Mouse (Mus musculus): ENCODE measurements at regions not wholly inside any gene's neighbourhood (a gene's known extent, or its start where the extent isn't known, plus 50 kb on each side); places are given as distances from the start of the nearest gene placed in this dataset.
"Not testable (repeated sequence)": the region's sequence is repeated elsewhere in the genome, so short reads cannot be mapped to it uniquely, and the experiment has no call there.

DNA sequence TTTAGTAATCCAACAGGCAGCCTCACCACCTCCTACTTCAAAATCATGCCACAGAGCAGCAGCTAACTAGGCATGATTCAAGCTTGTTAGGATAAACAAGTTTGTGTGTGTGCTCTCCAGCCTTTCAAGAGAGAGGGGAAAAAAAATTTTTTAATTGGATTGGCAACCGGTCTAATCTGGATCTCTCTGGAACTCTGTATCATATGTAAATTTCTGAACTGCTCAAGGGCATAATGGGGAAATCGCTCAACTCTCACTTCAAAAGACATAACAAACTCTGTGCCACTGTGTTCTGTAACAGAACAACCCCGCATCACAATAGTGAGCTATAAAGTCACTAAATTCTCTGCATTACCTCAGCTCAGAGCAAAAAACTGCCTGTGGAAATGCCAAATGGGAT lies 147.9 kb upstream of the Krtap11-1 start:
- H3K4me3 ChIP-seq (ENCODE audit: low read depth, low read length), result no peak overlapping the region
- no peak overlapping the region for H3K4me2 ChIP-seq (ENCODE audit: low read length)
- no peak for DNase-seq (ENCODE audit: low spot score)
- no peaks in the 10 kb centered on the region for H3K36me3 ChIP-seq (ENCODE audit: control insufficient read depth, insufficient read depth, low read length)
- no peaks in the 10 kb centered on the region for H3K27me3 ChIP-seq (replicated peaks; ENCODE audit: control insufficient read depth, insufficient read depth, low read length)
- ATAC-seq (replicated peaks; ENCODE audit: low FRiP score, low TSS enrichment, low read depth), result no peak
- no peaks in the 10 kb centered on the region for H3K4me1 ChIP-seq (replicated peaks; ENCODE audit: control insufficient read depth, insufficient read depth, low read length)
- no peak overlapping the region for H3K9ac ChIP-seq (ENCODE audit: low read length)
- 70% methylated on average over 3 of the region's 3 CpGs for WGBS
- H3K27ac ChIP-seq (ENCODE audit: low read depth), result no peak overlapping the region
- H3K9me3 ChIP-seq (ENCODE audit: control insufficient read depth, low read length), result no peaks in the 10 kb centered on the region

DNA sequence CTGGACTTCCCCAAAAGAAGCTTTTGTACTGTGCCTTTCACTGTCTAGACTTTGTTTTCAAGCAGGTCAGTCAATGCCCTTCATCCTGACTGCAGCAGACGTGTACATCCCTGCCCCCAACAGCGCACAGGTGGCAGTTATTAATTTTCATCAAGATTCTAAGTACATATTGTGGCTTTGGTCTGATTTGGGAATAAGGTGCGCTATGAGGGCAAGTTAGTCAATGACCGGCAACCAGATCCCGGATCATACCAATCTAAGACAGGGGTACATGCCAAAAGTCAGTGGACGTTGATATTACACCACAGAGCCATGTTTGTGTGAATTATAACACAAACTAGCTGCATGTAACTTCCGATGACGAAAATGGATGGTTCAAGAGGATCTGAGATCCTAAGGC lies 144.7 kb upstream of the Krtap11-1 start:
- not testable (repeated sequence) for H3K4me2 ChIP-seq (ENCODE audit: low read length); H3K9ac ChIP-seq (ENCODE audit: low read length); H3K9me3 ChIP-seq (ENCODE audit: control insufficient read depth, low read length); DNase-seq (ENCODE audit: low spot score); H3K27me3 ChIP-seq (replicated peaks; ENCODE audit: control insufficient read depth, insufficient read depth, low read length); H3K27ac ChIP-seq (ENCODE audit: low read depth); H3K36me3 ChIP-seq (ENCODE audit: control insufficient read depth, insufficient read depth, low read length); H3K4me3 ChIP-seq (ENCODE audit: low read depth, low read length); H3K4me1 ChIP-seq (replicated peaks; ENCODE audit: control insufficient read depth, insufficient read depth, low read length); ATAC-seq (replicated peaks; ENCODE audit: low FRiP score, low TSS enrichment, low read depth)
- WGBS, result 90% methylated on average over 8 of the region's 8 CpGs

DNA sequence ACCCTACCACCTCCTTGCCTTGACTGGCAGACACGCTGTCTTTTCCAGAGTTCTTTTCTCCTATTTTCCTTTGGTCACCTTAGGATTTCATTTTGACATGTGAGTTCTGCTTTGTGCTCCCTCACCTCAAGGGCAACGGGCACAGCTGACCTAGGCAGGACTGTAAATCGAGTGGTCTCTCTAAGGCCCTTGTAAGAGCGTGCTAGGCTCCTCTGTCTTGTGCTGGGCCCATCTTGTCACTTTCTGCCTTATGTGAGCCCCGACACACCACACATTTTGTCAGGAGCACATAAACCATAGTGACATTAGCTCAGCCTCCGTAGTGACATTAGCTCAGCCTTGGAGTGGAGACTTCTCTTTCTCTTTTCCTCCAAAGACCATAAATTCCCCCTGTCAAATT lies 133.3 kb upstream of the Krtap11-1 start:
- no peak overlapping the region for H3K9ac ChIP-seq (ENCODE audit: low read length)
- WGBS, result 70% methylated on average over 6 of the region's 6 CpGs
- ATAC-seq (replicated peaks; ENCODE audit: low FRiP score, low TSS enrichment, low read depth), result no peak
- no peak for DNase-seq (ENCODE audit: low spot score)
- H3K4me3 ChIP-seq (ENCODE audit: low read depth, low read length), result no peak overlapping the region
- H3K9me3 ChIP-seq (ENCODE audit: control insufficient read depth, low read length), result no peaks in the 10 kb centered on the region
- no peak overlapping the region for H3K27ac ChIP-seq (ENCODE audit: low read depth)
- H3K4me2 ChIP-seq (ENCODE audit: low read length), result no peak overlapping the region
- H3K36me3 ChIP-seq (ENCODE audit: control insufficient read depth, insufficient read depth, low read length), result no peaks in the 10 kb centered on the region
- H3K27me3 ChIP-seq (replicated peaks; ENCODE audit: control insufficient read depth, insufficient read depth, low read length), result no peaks in the 10 kb centered on the region
- peaks cover 5% of the 10 kb centered on the region; the same call in 1 of the 2 replicates for H3K4me1 ChIP-seq (replicated peaks; ENCODE audit: control insufficient read depth, insufficient read depth, low read length)

DNA sequence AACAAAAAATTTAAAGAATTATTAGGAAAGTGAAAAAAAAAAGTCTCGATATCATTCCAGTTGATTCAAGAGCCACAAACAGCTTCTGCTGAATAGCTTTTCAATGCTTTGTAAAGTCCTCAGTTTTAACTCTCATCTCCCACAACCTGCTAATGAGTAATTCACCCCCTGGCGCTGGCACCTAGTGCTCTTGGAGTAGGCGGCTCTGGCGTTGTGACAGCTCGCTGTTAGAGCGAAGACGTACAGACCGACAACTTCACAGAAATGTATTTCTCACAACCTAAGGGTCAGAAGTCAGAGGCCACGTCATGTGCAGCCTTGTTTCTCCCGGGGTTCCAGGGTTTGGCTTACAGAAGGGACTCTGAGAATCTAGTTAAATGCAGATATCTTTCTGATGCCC lies 132.2 kb upstream of the Krtap11-1 start:
- 66% methylated on average over 10 of the region's 10 CpGs for WGBS
- Histone ChIP-seq H3K9me3 (ENCODE audit: control insufficient read depth, low read length) (no peaks in the 10 kb centered on the region), H3K9ac (ENCODE audit: low read length) (no peak overlapping the region), H3K4me2 (ENCODE audit: low read length) (no peak overlapping the region), H3K27ac (ENCODE audit: low read depth) (no peak overlapping the region), H3K4me1 (replicated peaks; ENCODE audit: control insufficient read depth, insufficient read depth, low read length) (peaks cover 7% of the 10 kb centered on the region; the same call in 1 of the 2 replicates), H3K36me3 (ENCODE audit: control insufficient read depth, insufficient read depth, low read length) (no peaks in the 10 kb centered on the region), H3K27me3 (replicated peaks; ENCODE audit: control insufficient read depth, insufficient read depth, low read length) (no peaks in the 10 kb centered on the region), H3K4me3 (ENCODE audit: low read depth, low read length) (no peak overlapping the region)
- DNase-seq (ENCODE audit: low spot score) (no peak), ATAC-seq (replicated peaks; ENCODE audit: low FRiP score, low TSS enrichment, low read depth) (no peak)

DNA sequence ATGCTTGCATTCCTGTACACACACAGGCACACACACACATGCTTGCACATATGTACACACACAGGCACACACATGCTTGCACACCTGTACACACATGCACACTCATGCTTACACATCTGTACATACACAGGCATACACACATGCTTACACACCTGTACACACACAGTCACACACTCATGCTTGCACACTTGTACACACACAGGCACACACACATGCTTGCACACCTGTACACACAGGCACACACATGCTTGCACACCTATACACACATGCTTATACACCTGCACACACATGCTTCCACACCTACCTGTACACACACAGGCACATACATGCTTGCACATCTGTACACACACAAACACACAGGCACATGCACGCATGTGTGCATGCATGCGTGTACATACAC lies 131.4 kb upstream of the Krtap11-1 start:
- no peaks in the 10 kb centered on the region for H3K9me3 ChIP-seq (ENCODE audit: control insufficient read depth, low read length)
- no peaks in the 10 kb centered on the region for H3K27me3 ChIP-seq (replicated peaks; ENCODE audit: control insufficient read depth, insufficient read depth, low read length)
- ATAC-seq (replicated peaks; ENCODE audit: low FRiP score, low TSS enrichment, low read depth), result no peak
- WGBS, result 96% methylated on average over 2 of the region's 2 CpGs
- no peak overlapping the region for H3K4me3 ChIP-seq (ENCODE audit: low read depth, low read length)
- DNase-seq (ENCODE audit: low spot score), result no peak
- no peak overlapping the region for H3K4me2 ChIP-seq (ENCODE audit: low read length)
- H3K9ac ChIP-seq (ENCODE audit: low read length), result no peak overlapping the region
- H3K4me1 ChIP-seq (replicated peaks; ENCODE audit: control insufficient read depth, insufficient read depth, low read length), result peaks cover 7% of the 10 kb centered on the region; the same call in 1 of the 2 replicates
- H3K27ac ChIP-seq (ENCODE audit: low read depth), result no peak overlapping the region
- H3K36me3 ChIP-seq (ENCODE audit: control insufficient read depth, insufficient read depth, low read length), result no peaks in the 10 kb centered on the region

DNA sequence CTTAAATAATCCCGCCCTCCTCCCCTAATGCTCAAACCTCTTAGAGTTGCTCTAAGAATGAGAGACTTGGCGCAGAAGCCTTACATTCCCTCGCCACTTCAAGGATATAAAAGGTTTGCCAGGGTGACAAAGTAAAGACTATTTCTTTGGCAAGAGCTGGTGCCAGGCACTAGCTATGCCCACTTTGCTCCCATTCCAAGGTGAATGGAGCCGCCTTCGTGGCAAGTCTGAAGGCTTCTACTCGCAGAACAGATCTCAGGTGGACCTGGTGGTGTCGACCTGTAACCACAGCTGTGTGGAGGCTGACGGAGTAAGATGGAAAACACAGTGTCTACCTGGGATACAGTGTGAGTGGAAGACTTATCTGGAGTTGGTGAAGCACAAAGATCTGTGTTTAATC lies 130.8 kb upstream of the Krtap11-1 start:
- no peak for ATAC-seq (replicated peaks; ENCODE audit: low FRiP score, low TSS enrichment, low read depth)
- WGBS, result 91% methylated on average over 8 of the region's 8 CpGs

DNA sequence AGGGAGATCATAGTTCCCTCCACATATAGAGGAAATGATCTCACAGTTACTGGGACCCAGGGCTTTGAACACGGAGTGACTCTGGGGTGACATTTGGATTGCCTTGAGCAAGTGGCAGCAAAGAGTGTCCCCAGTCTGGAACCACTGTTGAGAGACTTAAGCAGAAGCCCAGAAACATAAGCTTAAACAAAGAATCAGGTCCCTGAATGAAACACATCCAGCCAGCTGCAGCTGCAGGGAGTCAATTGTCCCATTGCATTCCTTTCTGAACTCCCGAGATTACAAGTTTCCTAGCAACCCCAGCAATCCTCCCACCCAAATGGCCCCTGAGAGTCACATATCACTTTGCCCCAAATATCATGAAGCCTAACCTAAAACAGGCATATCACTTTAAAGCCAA lies 128.7 kb upstream of the Krtap11-1 start:
- no peak for ATAC-seq (replicated peaks; ENCODE audit: low FRiP score, low TSS enrichment, low read depth)
- H3K27ac ChIP-seq (ENCODE audit: low read depth), result no peak overlapping the region

More for the DNA sequence above, 130.8 kb upstream of the Krtap11-1 start:
- no peak for DNase-seq (ENCODE audit: low spot score)
- no peak overlapping the region for H3K27ac ChIP-seq (ENCODE audit: low read depth)
- H3K27me3 ChIP-seq (replicated peaks; ENCODE audit: control insufficient read depth, insufficient read depth, low read length), result no peaks in the 10 kb centered on the region
- H3K36me3 ChIP-seq (ENCODE audit: control insufficient read depth, insufficient read depth, low read length), result no peaks in the 10 kb centered on the region
- H3K9me3 ChIP-seq (ENCODE audit: control insufficient read depth, low read length), result no peaks in the 10 kb centered on the region
- no peak overlapping the region for H3K4me3 ChIP-seq (ENCODE audit: low read depth, low read length)
- H3K4me1 ChIP-seq (replicated peaks; ENCODE audit: control insufficient read depth, insufficient read depth, low read length), result peaks cover 7% of the 10 kb centered on the region; the same call in 1 of the 2 replicates
- H3K9ac ChIP-seq (ENCODE audit: low read length), result no peak overlapping the region
- H3K4me2 ChIP-seq (ENCODE audit: low read length), result no peak overlapping the region

DNA sequence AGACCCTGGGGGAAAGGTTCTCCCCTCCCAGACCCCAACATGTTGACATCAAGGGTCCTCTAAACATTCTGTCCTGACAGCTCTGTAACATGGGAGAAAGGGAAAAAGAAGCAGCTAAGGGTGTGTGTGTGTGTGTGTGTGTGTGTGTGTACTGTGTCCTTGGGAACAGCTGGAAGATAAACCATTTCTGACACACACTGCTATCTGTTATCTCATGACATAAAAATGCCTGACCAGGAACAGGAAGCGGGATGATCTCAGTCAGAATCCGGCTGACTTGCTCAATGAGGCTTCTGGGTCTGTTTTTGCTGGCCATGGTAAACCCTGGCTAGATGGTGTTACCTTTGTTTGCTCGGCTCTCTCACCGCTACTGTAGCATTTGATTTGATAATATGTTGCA lies 124.8 kb upstream of the Krtap11-1 start:
- Histone ChIP-seq H3K9me3 (ENCODE audit: control insufficient read depth, low read length) (no peaks in the 10 kb centered on the region), H3K27ac (ENCODE audit: low read depth) (peak overlapping the region; percentile 11; the same call in 1 of the 2 replicates), H3K4me1 (replicated peaks; ENCODE audit: control insufficient read depth, insufficient read depth, low read length) (peaks cover 14% of the 10 kb centered on the region), H3K36me3 (ENCODE audit: control insufficient read depth, insufficient read depth, low read length) (no peaks in the 10 kb centered on the region), H3K4me3 (ENCODE audit: low read depth, low read length) (no peak overlapping the region), H3K9ac (ENCODE audit: low read length) (no peak overlapping the region), H3K4me2 (ENCODE audit: low read length) (no peak overlapping the region), H3K27me3 (replicated peaks; ENCODE audit: control insufficient read depth, insufficient read depth, low read length) (no peaks in the 10 kb centered on the region)
- WGBS, result 31% methylated on average over 4 of the region's 4 CpGs
- no peak for DNase-seq (ENCODE audit: low spot score)
- ATAC-seq (replicated peaks; ENCODE audit: low FRiP score, low TSS enrichment, low read depth), result peak; percentile 55; the same call in 1 of the 2 replicates

More for the DNA sequence above, 128.7 kb upstream of the Krtap11-1 start:
- no peak overlapping the region for H3K4me3 ChIP-seq (ENCODE audit: low read depth, low read length)
- no peaks in the 10 kb centered on the region for H3K36me3 ChIP-seq (ENCODE audit: control insufficient read depth, insufficient read depth, low read length)
- no peak for DNase-seq (ENCODE audit: low spot score)
- 23% methylated on average over 2 of the region's 2 CpGs for WGBS
- H3K4me2 ChIP-seq (ENCODE audit: low read length), result no peak overlapping the region
- H3K9ac ChIP-seq (ENCODE audit: low read length), result no peak overlapping the region
- no peaks in the 10 kb centered on the region for H3K9me3 ChIP-seq (ENCODE audit: control insufficient read depth, low read length)
- H3K27me3 ChIP-seq (replicated peaks; ENCODE audit: control insufficient read depth, insufficient read depth, low read length), result no peaks in the 10 kb centered on the region
- peaks cover 14% of the 10 kb centered on the region for H3K4me1 ChIP-seq (replicated peaks; ENCODE audit: control insufficient read depth, insufficient read depth, low read length)

DNA sequence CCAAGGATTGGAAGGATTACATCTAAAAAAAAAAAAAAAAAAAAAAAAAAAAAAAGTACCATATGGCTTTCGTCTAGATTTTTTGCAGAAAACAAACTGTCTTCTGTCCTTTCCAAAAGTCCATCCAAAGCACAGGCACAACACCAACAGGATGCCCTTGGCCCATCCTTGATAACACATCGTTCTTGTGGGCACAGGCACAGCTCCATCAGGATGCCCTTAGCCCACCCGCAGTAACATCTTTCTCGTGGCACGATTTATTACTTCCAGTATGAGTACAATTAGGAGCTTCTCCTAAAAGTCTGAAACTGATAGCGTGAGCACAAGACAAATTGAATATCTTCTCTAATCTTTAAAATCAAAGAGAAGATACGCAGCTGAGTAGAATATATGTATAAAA lies 124.4 kb upstream of the Krtap11-1 start:
- Histone ChIP-seq H3K27me3 (replicated peaks; ENCODE audit: control insufficient read depth, insufficient read depth, low read length) (no peaks in the 10 kb centered on the region), H3K9ac (ENCODE audit: low read length) (no peak overlapping the region), H3K4me3 (ENCODE audit: low read depth, low read length) (no peak overlapping the region), H3K9me3 (ENCODE audit: control insufficient read depth, low read length) (no peaks in the 10 kb centered on the region), H3K4me1 (replicated peaks; ENCODE audit: control insufficient read depth, insufficient read depth, low read length) (peaks cover 14% of the 10 kb centered on the region), H3K36me3 (ENCODE audit: control insufficient read depth, insufficient read depth, low read length) (no peaks in the 10 kb centered on the region), H3K4me2 (ENCODE audit: low read length) (no peak overlapping the region), H3K27ac (ENCODE audit: low read depth) (no peak overlapping the region)
- WGBS, result 48% methylated on average over 7 of the region's 7 CpGs
- no peak for ATAC-seq (replicated peaks; ENCODE audit: low FRiP score, low TSS enrichment, low read depth)
- DNase-seq (ENCODE audit: low spot score), result no peak

All from intestine, embryonic 14.5 days (tissue).